Mouse (Mus musculus): Measurements from ENCODE around the gene Cdr1. TPM values are rescaled to one million over a fixed set of nuclear protein-coding genes. Genes with fewer than 3 reads are reported as not detected.

The Cdr1 gene
- total RNA-seq (2021) = not detected

DNA sequence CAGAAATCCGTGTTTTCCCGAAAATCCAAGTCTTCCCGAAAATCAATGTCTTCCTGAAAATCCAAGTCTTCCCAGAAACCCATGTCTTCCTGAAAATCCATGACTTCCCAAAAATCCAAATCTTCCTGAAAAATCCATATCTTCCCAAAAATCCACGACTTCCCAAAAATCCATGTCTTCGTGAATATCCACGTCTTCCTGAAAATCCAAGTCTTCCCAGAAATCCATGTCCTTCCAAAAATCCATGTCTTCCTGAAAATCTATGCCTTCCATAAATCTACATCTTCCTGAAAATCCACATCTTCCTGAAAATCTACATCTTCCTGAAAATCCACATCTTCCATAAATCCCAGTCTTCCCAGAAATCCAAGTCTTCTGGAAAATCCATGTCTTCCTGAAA is at the start of gene Cdr1:
TSS of gene Cdr1 (minus strand) at position 101 of the 400 bp plus-strand sequence.
- intact Hi-C loops (cut with DNase I) = no loop called here
- DNase-seq (ENCODE audit: extremely low spot score in 1 of 2, low spot score in 2 of 2) = no peak

DNA sequence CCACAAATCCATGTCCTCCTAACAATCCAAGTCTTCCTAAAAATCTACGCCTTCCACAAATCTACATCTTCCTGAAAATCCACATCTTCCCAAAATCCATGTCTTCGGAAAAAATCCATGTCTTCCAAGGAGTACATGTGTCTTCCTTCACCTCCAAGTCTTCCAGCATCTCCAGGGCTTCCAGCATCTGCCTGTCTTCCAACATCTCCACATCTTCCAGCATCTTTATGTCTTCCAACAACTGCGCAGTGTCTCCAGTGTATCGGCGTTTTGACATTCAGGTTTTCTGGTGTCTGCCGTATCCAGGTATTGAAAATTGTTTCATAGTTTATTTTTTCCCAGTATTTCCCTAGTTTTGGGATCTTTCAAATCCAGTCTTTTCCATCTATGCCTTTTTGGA is 511 bp upstream of the Cdr1 start:
- intact Hi-C loops (cut with DNase I) = no loop called here

DNA sequence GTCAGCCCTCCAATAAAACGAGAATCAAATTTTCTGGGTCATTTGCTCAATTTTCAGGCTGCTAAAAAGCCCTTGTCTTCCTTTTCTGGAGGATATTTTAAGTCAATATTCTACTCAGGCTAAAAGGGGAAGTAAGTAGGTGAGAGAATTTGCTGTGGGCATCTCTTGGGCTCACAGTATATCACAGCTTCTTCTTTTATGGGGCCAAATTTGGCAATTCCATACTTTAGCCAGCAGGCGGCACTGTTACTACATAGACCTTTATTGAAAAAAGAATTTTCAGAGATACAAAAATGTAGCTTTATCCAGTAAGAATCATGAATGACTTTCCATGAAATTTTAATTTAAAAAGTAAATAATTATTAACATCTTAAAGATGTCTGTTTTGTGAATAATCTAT is 18.8 kb downstream of the Cdr1 start:
- intact Hi-C loops (cut with DNase I) = no loop called here
- peak in 1 of 2 experiments; percentile 17 for DNase-seq (ENCODE audit: extremely low spot score in 1 of 2, low spot score in 2 of 2)

More for the DNA sequence above, 511 bp upstream of the Cdr1 start:
- DNase-seq (ENCODE audit: extremely low spot score in 1 of 2, low spot score in 2 of 2) = no peak

DNA sequence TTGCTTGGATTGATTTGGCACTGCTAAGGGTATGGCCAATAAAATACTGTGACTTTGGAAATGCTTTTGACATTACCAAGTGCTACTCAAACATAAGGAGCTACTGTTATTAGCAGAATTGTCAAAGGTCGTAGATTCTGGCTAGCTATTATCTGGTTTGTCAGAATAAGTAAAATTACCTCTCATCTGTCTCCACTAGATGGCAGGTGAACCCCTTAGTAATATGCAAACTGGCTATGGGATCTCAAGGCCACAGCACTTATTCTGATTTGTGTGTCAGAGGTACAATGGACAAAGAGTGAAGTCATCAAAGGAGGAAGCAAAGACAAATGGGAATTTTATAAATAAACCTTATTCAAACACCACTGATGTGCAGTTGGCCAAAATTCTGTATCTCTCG is 24.1 kb downstream of the Cdr1 start:
- intact Hi-C loops (cut with DNase I) = no loop called here
- DNase-seq (ENCODE audit: extremely low spot score in 1 of 2, low spot score in 2 of 2) = no peak

DNA sequence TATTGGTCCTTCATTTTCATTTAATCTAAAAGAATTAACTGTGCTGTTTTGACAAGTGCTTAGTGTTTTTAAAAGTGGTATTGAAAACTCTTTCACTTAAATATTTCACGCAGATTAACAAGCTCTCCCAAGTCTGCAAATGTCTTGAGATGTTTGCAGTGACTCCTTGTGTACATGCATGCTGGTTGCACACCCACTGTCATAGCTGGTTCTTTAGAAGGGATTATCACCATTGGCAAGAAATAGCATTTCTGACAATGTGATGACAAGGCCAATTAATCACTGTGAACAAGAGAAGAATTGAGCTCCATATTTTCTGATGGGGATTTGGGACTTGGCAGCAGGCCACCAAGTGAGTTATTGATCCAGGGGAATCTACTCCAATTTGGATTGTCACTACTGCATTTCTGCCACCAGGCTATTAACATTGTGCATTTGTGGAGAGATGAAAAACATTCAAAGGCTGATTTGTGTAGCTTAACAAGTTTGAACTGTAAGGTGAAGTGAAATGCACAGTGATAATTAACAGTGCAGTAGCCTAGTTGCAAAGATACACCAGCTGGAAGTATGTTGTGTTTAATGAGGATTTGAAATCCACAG is 30.6 kb downstream of the Cdr1 start:
- no peak for DNase-seq (ENCODE audit: extremely low spot score in 1 of 2, low spot score in 2 of 2)
- intact Hi-C loops (cut with DNase I) = no loop called here

DNA sequence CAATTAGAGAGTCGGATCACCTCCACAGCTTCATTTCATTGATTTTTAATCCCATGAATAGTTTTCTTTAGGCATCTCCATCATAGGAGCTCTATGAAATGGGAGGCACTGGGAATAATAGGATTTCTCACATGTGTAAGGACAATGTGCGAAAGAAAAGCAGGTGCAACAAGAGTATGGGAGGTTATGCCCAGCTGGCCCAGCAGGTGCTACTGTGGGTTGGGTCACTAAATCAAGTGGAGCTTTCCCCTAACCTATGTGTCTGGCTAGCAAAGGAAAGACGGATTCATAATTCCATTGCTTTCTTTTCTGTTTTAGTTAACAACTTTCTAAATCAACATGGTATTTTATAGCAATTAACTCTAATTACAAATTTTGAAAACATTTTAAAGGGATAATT is 31.1 kb downstream of the Cdr1 start:
- no peak for DNase-seq (ENCODE audit: extremely low spot score in 1 of 2, low spot score in 2 of 2)
- intact Hi-C loops (cut with DNase I) = no loop called here

DNA sequence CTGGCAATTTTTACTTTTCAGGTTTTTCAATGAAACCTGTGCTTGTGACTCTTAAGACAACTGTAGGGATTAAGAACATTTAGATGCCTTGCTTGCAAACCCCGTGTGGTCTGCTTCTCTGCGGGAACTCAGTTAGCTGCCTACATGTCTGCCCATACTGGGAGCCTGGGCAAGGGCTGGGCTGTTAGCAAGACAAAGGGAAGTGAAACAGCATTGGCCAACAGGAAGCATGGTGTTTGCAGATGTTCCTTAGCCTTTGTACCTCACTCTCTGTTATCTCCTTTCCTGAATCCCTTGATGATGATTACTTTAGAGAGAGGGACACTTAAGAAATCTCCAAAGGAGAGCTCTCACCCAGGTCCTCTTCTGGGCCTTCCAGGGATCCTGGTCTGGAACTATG is 38.8 kb downstream of the Cdr1 start:
- no peak for DNase-seq (ENCODE audit: extremely low spot score in 1 of 2, low spot score in 2 of 2)
- intact Hi-C loops (cut with DNase I) = no loop called here

DNA sequence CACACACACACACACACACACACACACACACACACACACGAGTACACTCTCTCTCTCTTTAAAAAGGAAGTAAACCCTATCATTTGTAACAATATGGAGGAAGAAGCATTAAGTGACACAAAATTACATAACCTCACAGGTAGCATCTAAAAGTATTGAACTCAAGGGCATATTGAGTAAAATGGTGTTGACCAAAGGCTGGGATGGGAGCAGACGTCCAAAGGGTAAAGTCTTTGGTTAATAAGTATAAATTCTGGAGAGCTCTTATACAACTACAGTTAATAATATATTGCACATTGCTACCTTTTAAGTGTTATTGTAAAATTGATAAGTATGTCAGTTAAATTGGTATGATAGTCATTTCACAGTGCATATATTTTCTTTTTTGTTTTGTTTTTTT is 39.9 kb downstream of the Cdr1 start:
- DNase-seq (ENCODE audit: extremely low spot score in 1 of 2, low spot score in 2 of 2) = no peak
- intact Hi-C loops (cut with DNase I) = no loop called here

DNA sequence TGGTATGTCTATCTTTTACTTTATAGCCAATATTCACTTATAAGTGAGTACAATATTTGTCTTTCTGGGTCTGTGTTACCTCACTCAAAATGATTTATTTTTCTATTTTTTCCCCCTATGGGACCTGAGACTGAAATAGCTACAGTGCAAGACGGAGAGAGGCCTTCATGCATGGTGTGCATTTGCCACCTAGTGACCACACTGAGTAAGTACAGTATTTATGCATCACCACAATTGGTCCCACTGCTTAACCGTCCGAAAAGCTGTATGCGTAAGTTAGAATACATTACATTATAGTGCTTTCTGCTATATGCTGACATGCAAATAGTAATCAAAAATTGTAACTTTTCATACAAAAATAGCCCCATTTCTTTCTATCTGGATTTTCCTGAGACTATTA is 50.8 kb downstream of the Cdr1 start:
- intact Hi-C loops (cut with DNase I) = no loop called here
- DNase-seq (ENCODE audit: extremely low spot score in 1 of 2, low spot score in 2 of 2) = no peak

Small RNA genes lying within 50 kb of the gene (microRNA-seq; reads per million reads assigned to microRNA genes)
- gene Gm24396 = not detected
